Mouse (Mus musculus) liver, adult 2 months (tissue): Measurements from ENCODE around the gene Wdr60.

Experiments used
- CTCF ChIP-seq: fragments of 200-500 bp; IDR thresholded peaks from 2 replicates; pipeline ENCODE4 v1.5.1; 2011; ENCODE audit warnings: low read depth, low read length, control low read depth
- POLR2A ChIP-seq: fragments of 200-500 bp; IDR thresholded peaks from 2 replicates; pipeline ENCODE4 v1.6.1; 2011; ENCODE audit warnings: low read length, control low read depth; ENCODE audit not compliant: insufficient read depth; ENCODE audit errors: extremely low read depth

- TF ChIP-seq CTCF (no peak), POLR2A (0 out of 2 replicates have a peak, but pooled peaks have one; percentile 33)
These were observed at the start of gene Wdr60 for GRCm38 (mm10) chr12:116262555-116263341.
